Mouse (Mus musculus) embryo, embryonic 10.5 days (tissue): ENCODE results near the gene Marc2.
A peak's percentile ranks its signal among the peaks of the same experiment; 100 is the strongest.

Experiments used
- DNase-seq: peaks from one replicate; pipeline ENCODE4 v3.0.0-alpha.2; 2015; ENCODE audit warnings: low spot score

Gene Marc2

GRCm38 (mm10) chr1:184808418-184809012, 37.7 kb downstream of the Marc2 start:
- DNase-seq = no peak

GRCm38 (mm10) chr1:184807627-184808417, 38.4 kb downstream of the Marc2 start:
- no peak for DNase-seq

GRCm38 (mm10) chr1:184807123-184807522, 39.1 kb downstream of the Marc2 start:
- no peak for DNase-seq

GRCm38 (mm10) chr1:184805749-184806148, 40.5 kb downstream of the Marc2 start:
- no peak for DNase-seq

- DNase-seq = peak; percentile 71
Measured at GRCm38 (mm10) chr1:184793163-184793876, 52.9 kb downstream of the Marc2 start.

- DNase-seq = peak; percentile 80
Measured at GRCm38 (mm10) chr1:184791109-184791508, 55.1 kb downstream of the Marc2 start.

GRCm38 (mm10) chr1:184786376-184787151, 59.7 kb downstream of the Marc2 start:
- no peak for DNase-seq

- no peak for DNase-seq
Measured at GRCm38 (mm10) chr1:184783641-184784040, 62.6 kb downstream of the Marc2 start.

- peak; percentile 26 for DNase-seq
Measured at GRCm38 (mm10) chr1:184782161-184782513, 64.1 kb downstream of the Marc2 start.

- DNase-seq = no peak
Measured at GRCm38 (mm10) chr1:184781286-184782160, 64.7 kb downstream of the Marc2 start.

GRCm38 (mm10) chr1:184778157-184778556, 68.1 kb downstream of the Marc2 start:
- DNase-seq = no peak

- peak; percentile 34 for DNase-seq
Measured at GRCm38 (mm10) chr1:184777061-184777795, 69.0 kb downstream of the Marc2 start.

GRCm38 (mm10) chr1:184775289-184775688, 71.0 kb downstream of the Marc2 start:
- no peak for DNase-seq

- no peak for DNase-seq
Measured at GRCm38 (mm10) chr1:184771891-184772249, 74.4 kb downstream of the Marc2 start.

GRCm38 (mm10) chr1:184771202-184771890, 74.9 kb downstream of the Marc2 start:
- DNase-seq = peak; percentile 90

- DNase-seq = no peak
Measured at GRCm38 (mm10) chr1:184763866-184764265, 82.4 kb downstream of the Marc2 start.
